Mouse (Mus musculus): Measurements from ENCODE around the gene H2afx. TPM values are rescaled to one million over a fixed set of nuclear protein-coding genes. Genes with fewer than 3 reads are reported as not detected.
A peak's percentile ranks its signal among the peaks of the same experiment; 100 is the strongest.

The H2afx gene
- total RNA-seq, 1 experiment = 967 TPM

DNA sequence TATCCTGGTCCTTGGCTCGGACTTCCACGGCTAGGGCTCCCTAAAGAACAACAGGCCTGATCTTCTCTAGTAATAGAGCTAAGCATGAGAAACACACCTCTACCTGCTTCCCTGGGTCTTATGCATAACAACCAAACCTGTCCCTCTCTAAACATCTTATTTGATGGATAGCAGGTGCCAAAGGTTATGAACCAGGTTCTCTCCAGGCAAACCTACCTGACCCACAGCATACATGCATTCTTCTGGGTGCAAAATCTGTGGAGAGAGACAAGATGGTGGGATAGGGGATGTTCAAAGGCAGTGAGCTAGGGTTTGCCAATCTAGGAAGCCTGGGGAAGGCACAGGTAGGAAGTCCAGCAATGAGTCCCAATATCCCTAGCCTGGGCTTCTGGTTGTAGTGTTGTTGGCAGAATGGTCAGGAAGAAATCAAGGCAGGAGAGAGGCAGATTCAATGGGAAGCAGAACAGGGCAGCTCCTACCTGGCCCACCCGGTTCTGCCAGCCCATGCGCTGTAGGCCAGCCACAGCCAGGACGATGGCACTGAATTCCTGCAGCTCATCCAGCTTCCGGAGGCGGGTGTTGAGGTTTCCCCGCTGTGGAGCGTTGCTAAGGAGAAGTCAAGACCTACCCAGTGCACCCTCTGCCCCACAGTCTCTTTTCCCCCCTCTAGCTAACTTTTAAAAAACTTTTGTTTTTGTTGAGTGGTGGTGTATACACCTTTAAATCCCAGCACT is 3.1 kb downstream of the H2afx start:
- Histone ChIP-seq H3K27ac (ENCODE audit: insufficient read depth, low read depth, low read length, poor library complexity, severe bottlenecking) (no peak overlapping the region), H3K9ac (ENCODE audit: insufficient read depth, low read depth, low read length, poor library complexity, severe bottlenecking) (peak overlapping the region; percentile 19; the same call in 1 of the 2 replicates)

GRCm38 (mm10) chr9:44338574-44338973 is 4.1 kb downstream of the H2afx start:
- in situ Hi-C loops (cut with MboI; ENCODE audit: low sequenced_read_pairs in 2 of 2, unreplicated experiment in 2 of 2) = no loop called here

More for the DNA sequence above, 3.1 kb downstream of the H2afx start:
- H3K4me3 ChIP-seq (ENCODE audit: insufficient read depth in 1 of 2, low read depth in 1 of 2, low read length in 2 of 2, poor library complexity in 1 of 2, severe bottlenecking in 1 of 2) = peak overlapping the region; percentile 1 to 5; a peak in 2 of 4 replicates
- TF ChIP-seq MAFK (IDR thresholded peaks at IDR 0.05; ENCODE audit: insufficient read depth, low read depth, low read length) (no peak), HCFC1 (IDR thresholded peaks at IDR 0.05; ENCODE audit: borderline replicate concordance, insufficient read depth, low read length) (no peak)
- in situ Hi-C loops (cut with MboI; ENCODE audit: low sequenced_read_pairs in 2 of 2, unreplicated experiment in 2 of 2) = no loop called here
- H3K36me3 ChIP-seq (ENCODE audit: control insufficient read depth, insufficient read depth, low read length, poor library complexity, severe bottlenecking) = peaks cover 25% of the 10 kb centered on the region
- peaks cover 0 to 9% of the 10 kb centered on the region in 2 experiments; a peak in 1 of 4 replicates for H3K4me1 ChIP-seq (ENCODE audit: control insufficient read depth in 2 of 2, insufficient read depth in 2 of 2, low read length in 2 of 2, poor library complexity in 1 of 2)
- DNase-seq (ENCODE audit: low read depth, low spot score) = no peak
- no peaks in the 10 kb centered on the region for H3K9me3 ChIP-seq (ENCODE audit: control insufficient read depth, insufficient read depth, low read depth, low read length)

DNA sequence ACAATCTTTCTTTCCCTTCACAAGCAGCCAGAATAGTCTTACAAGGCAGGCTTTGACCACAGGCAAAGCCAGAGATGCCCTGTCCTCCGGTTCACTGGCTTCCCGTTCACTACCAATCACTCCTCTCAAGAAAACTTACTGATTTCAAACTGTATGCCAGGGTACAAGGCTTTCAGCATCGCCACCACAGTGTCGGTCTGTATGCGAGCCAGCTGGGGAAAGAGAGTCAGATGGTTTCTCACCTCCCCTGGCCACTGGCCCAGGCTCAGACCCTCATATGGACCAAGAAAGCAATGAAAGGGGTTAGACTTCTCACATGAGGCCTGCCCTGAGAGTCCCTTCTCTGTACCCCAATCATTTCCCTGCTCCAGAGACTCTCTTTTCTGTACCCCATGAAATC is 7.0 kb downstream of the H2afx start:
- in situ Hi-C loops (cut with MboI; ENCODE audit: low sequenced_read_pairs in 2 of 2, unreplicated experiment in 2 of 2) = no loop called here
- no peaks in the 10 kb centered on the region for H3K9me3 ChIP-seq (ENCODE audit: control insufficient read depth, insufficient read depth, low read depth, low read length)
- peaks cover 0 to 17% of the 10 kb centered on the region in 2 experiments; a peak in 3 of 4 replicates for H3K4me1 ChIP-seq (ENCODE audit: control insufficient read depth in 2 of 2, insufficient read depth in 2 of 2, low read length in 2 of 2, poor library complexity in 1 of 2)
- peaks cover 12% of the 10 kb centered on the region for H3K36me3 ChIP-seq (ENCODE audit: control insufficient read depth, insufficient read depth, low read length, poor library complexity, severe bottlenecking)
- H3K4me3 ChIP-seq (ENCODE audit: insufficient read depth in 1 of 2, low read depth in 1 of 2, low read length in 2 of 2, poor library complexity in 1 of 2, severe bottlenecking in 1 of 2) = no peak overlapping the region
- H3K27ac ChIP-seq (ENCODE audit: insufficient read depth, low read depth, low read length, poor library complexity, severe bottlenecking) = no peak overlapping the region
- no peak for TF ChIP-seq HCFC1 (IDR thresholded peaks at IDR 0.05; ENCODE audit: borderline replicate concordance, insufficient read depth, low read length)
- TF ChIP-seq ZNF384 (IDR thresholded peaks at IDR 0.05; ENCODE audit: low read depth, low read length) = no peak
- TF ChIP-seq CHD2 (IDR thresholded peaks at IDR 0.05; ENCODE audit: low read depth, low read length) = no peak
- no peak for TF ChIP-seq ZC3H11A (IDR thresholded peaks at IDR 0.05; ENCODE audit: borderline replicate concordance, low read depth, low read length)
- no peak for TF ChIP-seq MAFK (IDR thresholded peaks at IDR 0.05; ENCODE audit: insufficient read depth, low read depth, low read length)
- no peak for DNase-seq (ENCODE audit: low read depth, low spot score)
- no peak overlapping the region for H3K9ac ChIP-seq (ENCODE audit: insufficient read depth, low read depth, low read length, poor library complexity, severe bottlenecking)

More at GRCm38 (mm10) chr9:44338574-44338973, 4.1 kb downstream of the H2afx start:
- H3K9me3 ChIP-seq (ENCODE audit: control insufficient read depth, insufficient read depth, low read depth, low read length) = no peaks in the 10 kb centered on the region
- no peak overlapping the region for H3K4me3 ChIP-seq (ENCODE audit: insufficient read depth in 1 of 2, low read depth in 1 of 2, low read length in 2 of 2, poor library complexity in 1 of 2, severe bottlenecking in 1 of 2)
- no peak for DNase-seq (ENCODE audit: low read depth, low spot score)
- no peak overlapping the region for H3K27ac ChIP-seq (ENCODE audit: insufficient read depth, low read depth, low read length, poor library complexity, severe bottlenecking)
- H3K36me3 ChIP-seq (ENCODE audit: control insufficient read depth, insufficient read depth, low read length, poor library complexity, severe bottlenecking) = peaks cover 22% of the 10 kb centered on the region
- TF ChIP-seq CHD2 (IDR thresholded peaks at IDR 0.05; ENCODE audit: low read depth, low read length) (no peak), HCFC1 (IDR thresholded peaks at IDR 0.05; ENCODE audit: borderline replicate concordance, insufficient read depth, low read length) (no peak), ZNF384 (IDR thresholded peaks at IDR 0.05; ENCODE audit: low read depth, low read length) (no peak), ZC3H11A (IDR thresholded peaks at IDR 0.05; ENCODE audit: borderline replicate concordance, low read depth, low read length) (no peak), MAFK (IDR thresholded peaks at IDR 0.05; ENCODE audit: insufficient read depth, low read depth, low read length) (no peak)
- H3K9ac ChIP-seq (ENCODE audit: insufficient read depth, low read depth, low read length, poor library complexity, severe bottlenecking) = no peak overlapping the region
- H3K4me1 ChIP-seq (ENCODE audit: control insufficient read depth in 2 of 2, insufficient read depth in 2 of 2, low read length in 2 of 2, poor library complexity in 1 of 2) = peaks cover 0 to 10% of the 10 kb centered on the region in 2 experiments; a peak in 2 of 4 replicates

DNA sequence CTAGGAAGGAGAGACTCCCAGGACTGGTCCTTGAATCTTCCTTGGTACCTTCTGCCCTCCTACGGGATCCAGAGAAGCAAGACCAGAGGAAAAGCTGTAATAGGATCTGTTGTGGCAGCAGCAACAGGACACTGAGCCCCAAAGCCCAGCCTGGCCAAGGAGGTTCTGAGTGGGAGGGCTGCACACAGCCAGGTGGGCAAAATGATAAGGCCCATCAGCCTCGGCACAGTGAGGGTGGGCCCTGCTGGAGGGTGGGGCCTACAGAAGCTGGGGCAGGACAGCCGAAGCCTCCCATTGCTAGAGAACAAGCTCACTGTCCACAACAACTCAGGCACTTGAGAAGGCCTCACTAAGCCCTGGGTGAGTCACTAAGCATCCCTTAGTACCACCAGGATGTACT is 7.7 kb downstream of the H2afx start:
- H3K9me3 ChIP-seq (ENCODE audit: control insufficient read depth, insufficient read depth, low read depth, low read length) = no peaks in the 10 kb centered on the region
- no peak overlapping the region for H3K27ac ChIP-seq (ENCODE audit: insufficient read depth, low read depth, low read length, poor library complexity, severe bottlenecking)
- no peak overlapping the region for H3K9ac ChIP-seq (ENCODE audit: insufficient read depth, low read depth, low read length, poor library complexity, severe bottlenecking)
- TF ChIP-seq ZNF384 (IDR thresholded peaks at IDR 0.05; ENCODE audit: low read depth, low read length) = no peak
- TF ChIP-seq ZC3H11A (IDR thresholded peaks at IDR 0.05; ENCODE audit: borderline replicate concordance, low read depth, low read length) = no peak
- no peak for TF ChIP-seq CHD2 (IDR thresholded peaks at IDR 0.05; ENCODE audit: low read depth, low read length)
- no peak for TF ChIP-seq HCFC1 (IDR thresholded peaks at IDR 0.05; ENCODE audit: borderline replicate concordance, insufficient read depth, low read length)
- TF ChIP-seq MAFK (IDR thresholded peaks at IDR 0.05; ENCODE audit: insufficient read depth, low read depth, low read length) = no peak
- peaks cover 2 to 17% of the 10 kb centered on the region in 2 experiments; a peak in 3 of 4 replicates for H3K4me1 ChIP-seq (ENCODE audit: control insufficient read depth in 2 of 2, insufficient read depth in 2 of 2, low read length in 2 of 2, poor library complexity in 1 of 2)
- peaks cover 7% of the 10 kb centered on the region; the same call in 1 of the 2 replicates for H3K36me3 ChIP-seq (ENCODE audit: control insufficient read depth, insufficient read depth, low read length, poor library complexity, severe bottlenecking)
- no peak overlapping the region for H3K4me3 ChIP-seq (ENCODE audit: insufficient read depth in 1 of 2, low read depth in 1 of 2, low read length in 2 of 2, poor library complexity in 1 of 2, severe bottlenecking in 1 of 2)
- DNase-seq (ENCODE audit: low read depth, low spot score) = no peak
- in situ Hi-C loops (cut with MboI; ENCODE audit: low sequenced_read_pairs in 2 of 2, unreplicated experiment in 2 of 2) = no loop called here
